ENCODE assay signal across 14 mouse cellular contexts in the genomic region with DNA sequence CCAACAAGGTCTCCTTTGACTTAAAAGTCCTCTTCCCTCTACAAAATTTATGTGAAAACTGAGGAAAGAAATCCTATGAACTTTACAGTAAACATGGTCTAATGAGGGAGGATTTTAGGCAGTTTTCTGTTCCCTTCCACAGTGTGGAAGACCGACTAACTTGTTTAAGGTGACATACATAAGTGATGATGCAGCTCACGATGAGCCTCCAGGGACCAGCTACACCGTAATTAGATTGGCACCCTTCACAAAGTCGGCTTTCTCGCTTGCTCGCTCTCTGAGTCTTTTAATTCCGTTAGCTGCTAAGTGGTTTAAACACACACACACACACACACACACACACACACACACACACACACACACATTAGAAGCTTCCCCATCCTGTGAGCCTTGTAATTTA.
"Had no signal": no experiment of that assay in that cellular context is flagged by ENCODE, and none has a peak within 500 bp of the region (broad histone marks: within the 10 kb centered on the region; RNA-seq: fewer than 3 reads in every experiment).

No protein-coding gene starts in this region.

- H3K4me3 ChIP-seq: layer of hippocampus, adult 2 months; limb, embryonic 10.5 days; liver, embryonic 15.5 days had no signal

- ATAC-seq: lung, postnatal 0 days; midbrain, embryonic 16.5 days had no signal

- H3K9ac ChIP-seq: liver, embryonic 15.5 days had no signal

- H3K27ac ChIP-seq: layer of hippocampus, adult 2 months; limb, embryonic 10.5 days; liver, embryonic 15.5 days; stomach, postnatal 0 days had no signal

- H3K9me3 ChIP-seq: limb, embryonic 10.5 days; liver, embryonic 15.5 days had no signal

- H3K27me3 ChIP-seq: liver, embryonic 15.5 days had no signal

- H3K4me2 ChIP-seq: liver, embryonic 11.5 days; liver, embryonic 15.5 days; midbrain, embryonic 11.5 days had no signal

- H3K4me1 ChIP-seq: liver, embryonic 15.5 days had no signal

- H3K36me3 ChIP-seq: limb, embryonic 10.5 days; liver, embryonic 15.5 days had no signal

- DNase-seq: kidney, adult 18-20 months; kidney, postnatal 10 days; kidney, postnatal 4 days; lung, adult 2 months; lung, postnatal 36 days; thymus, postnatal 4 days had no signal
